Mouse (Mus musculus): ENCODE measurements around the gene Eef1akmt2.

Eef1akmt2 gene

DNA sequence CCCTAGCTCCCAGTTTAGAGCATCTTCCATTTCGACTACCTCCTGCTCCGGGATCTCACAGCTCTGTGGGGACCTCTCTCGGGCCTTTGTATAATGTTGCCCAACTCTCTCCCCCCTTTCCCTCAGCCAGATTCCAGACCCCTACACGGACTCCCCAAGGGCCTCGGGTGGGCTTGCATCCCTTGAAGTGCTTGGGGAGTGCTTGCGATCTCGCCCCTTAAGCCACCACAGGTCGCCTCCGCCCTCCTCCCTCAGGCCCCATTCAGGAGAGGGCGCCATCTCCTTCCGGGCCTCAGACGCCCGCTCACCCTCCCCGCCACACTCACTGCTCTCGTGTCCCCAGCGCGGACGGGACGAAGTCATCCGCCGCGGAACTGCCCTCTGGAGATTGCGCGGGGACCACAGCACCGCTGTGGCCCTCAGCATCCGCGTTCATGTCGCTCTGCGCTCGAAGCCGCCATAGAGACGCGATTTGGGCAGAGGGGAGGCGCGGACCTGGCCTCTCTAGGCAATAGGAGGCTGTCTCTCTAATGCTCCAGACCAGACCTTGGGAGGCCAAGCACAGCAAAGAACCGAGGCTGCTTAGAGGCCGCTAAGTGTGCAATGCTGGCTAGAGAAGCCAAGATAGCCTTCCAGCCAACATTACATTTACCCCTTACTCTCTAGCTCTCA is at the start of gene Eef1akmt2:
Gene Eef1akmt2 (minus strand): TSS at position 501 of the 672 bp plus-strand sequence.
- DNase-seq (ENCODE audit: low read depth) = peak; percentile 89

DNA sequence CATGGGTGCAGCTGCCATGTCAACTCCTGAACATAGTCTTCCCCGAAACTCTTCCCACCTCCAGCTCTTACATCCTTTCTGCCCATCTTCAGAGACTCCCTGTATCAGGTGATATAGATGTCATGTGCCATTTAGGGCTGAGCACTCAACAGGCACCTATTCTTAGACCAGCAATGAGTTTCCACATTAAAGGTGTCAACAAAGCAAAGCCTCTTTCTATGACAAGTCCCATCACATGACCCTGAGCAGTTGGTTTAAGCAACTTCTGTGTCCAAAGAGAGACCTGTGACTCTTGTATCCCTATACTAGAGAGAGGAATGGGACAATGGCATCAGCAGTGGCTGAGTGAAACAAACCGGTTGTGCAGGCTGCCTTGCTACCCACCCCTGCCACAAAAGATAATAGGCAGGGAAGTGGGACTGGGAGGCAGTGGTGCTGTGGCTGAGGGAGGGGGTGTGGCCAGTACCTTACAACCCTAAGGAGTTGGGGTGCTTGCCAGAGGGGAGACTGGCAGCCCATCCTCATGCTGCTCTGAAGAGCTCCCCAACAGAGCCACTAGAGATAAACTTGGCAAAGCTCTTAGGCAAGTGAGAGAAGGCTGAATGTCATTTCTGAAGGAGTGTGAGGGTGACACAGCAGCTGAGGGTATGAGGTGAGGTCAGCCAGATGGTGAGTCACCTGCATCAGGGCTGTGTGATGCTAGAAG is 48.5 kb upstream of the Eef1akmt2 start:
- DNase-seq (ENCODE audit: low read depth) = no peak

DNA sequence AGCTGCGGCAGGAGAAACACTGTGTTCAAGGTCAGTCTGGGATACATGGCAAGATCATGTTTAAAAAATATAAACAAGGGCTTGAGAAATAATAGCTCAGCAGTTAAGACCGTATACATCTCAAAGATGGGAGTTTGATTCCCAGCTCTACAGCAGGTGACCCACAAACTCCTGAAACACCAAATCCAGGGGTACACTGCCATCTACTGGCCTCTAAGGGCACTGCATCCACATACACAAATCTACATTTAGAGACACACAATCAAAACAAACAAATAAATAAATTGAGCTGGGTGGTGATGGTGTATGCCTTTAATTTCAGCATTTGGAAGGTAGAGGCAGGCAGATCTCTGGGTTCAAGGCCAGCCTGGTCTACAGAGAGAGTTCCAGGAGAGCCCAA is 45.8 kb upstream of the Eef1akmt2 start:
- peak; percentile 79 for DNase-seq (ENCODE audit: low read depth)

DNA sequence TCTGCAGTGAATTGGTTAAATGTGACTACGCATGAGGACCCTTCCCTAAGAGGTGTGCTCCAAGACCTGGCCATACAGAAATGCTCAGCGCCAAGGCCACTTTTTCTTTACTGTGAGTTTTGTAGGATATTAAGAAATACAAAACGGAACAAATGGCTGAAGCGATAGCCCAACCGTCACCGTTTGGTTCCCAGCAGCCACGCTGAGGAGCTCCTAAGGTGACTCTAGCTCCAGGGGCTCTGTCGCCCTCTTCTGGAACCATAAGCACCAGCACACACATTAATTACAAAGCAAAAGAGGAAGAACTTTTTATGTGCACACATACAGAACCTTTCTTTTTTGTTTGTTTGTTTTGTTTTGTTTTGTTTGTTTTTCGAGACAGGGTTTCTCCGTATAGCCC is 44.8 kb upstream of the Eef1akmt2 start:
- DNase-seq (ENCODE audit: low read depth) = no peak

DNA sequence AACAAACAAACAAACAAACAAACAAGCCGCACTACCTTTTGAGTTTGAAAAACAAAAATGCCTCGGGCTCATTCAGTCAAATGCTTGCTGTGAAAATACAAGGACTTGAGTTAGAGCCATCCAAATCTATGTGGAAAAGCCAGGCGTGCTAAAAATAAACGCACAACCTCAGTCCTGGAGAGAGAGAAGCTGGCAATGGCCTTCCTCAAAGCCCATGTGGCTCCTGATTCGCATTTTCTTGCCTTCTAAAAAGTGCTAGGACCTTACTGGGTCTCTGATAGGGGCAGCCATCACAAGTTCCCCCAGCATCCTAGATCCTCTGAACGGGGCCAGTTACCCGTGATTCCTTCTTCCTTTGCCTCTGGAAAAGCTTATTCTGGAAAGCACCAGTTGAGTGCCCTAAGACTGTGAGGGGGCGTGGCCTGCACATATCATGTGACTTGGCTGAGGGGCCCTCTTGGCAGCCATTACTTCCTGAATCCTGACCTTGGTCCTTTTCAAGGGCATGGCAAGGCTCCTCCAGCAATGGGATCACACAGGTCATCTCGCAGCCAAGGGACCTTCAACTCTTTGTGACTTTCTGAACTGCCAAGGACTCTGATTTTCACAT is 43.8 kb upstream of the Eef1akmt2 start:
- DNase-seq (ENCODE audit: low read depth) = no peak

DNA sequence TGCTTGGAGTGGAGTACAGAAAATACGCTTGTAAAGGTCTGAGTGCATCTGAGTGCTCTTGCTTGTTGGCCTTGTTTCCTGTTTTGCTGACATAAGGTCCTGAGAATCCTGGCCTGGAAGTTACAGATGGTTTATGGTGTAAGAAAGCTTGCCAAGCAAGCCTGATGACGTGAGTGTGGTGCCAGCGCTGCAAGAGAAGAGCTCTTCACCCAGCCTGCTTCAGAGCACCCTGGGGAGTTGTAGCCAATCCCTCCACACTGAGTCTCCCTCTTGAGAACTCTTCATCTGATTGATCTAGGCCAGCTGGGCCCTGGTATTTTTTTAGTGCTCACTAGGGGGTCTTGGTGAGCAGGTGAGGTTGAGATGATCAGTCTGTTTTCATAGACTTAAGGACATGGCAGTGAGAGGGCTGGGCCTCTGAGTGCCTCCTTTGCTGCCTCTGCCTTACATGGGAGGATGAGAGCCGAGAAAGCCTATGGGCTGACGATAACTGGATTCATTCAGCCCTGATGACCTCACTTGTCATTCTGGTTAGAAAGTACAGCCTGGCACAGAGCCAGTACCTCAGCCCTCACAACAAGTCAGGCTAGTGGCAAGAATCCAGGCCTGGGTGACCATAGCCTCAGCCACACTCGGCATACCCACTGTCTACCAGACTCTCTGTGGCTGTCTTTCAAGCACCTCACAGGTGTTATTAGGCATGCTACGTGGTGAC is 42.5 kb upstream of the Eef1akmt2 start:
- no peak for DNase-seq (ENCODE audit: low read depth)

DNA sequence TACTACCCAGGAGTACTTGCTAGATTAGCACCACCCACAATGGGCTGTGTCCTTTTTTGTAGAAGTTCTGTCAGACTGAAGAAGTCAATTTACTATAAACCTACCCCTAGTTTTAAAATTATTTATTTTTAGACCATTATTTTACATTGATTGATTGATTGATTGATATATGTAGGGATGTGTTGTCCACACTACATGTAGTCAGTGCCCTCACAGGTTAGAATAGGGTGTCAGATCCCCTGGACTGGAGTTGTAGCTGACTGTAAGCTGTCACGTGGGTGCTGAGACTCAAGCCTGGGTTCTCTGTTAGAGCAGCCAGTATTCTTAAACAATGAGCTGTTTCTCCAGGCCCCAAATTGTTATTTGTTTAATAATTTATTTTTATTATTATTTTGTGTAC is 40.9 kb upstream of the Eef1akmt2 start:
- DNase-seq (ENCODE audit: low read depth) = no peak

DNA sequence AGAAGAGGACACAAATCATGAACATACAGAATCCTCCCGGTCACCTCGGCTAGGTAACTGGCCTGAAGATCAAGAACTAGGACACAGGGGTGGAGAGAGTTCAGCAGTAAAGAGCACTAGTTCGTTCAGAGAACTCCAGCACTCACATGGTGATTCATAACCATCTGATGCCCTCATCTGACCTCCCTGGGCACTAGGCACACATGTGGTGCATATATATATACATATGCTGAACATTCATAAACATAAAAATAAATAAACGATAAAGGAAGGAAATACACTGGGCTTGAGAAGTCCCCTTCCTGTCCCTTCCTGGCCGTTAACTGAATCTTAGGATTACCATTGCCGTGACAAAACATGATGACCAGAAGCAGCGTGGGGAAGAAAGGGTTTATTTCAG is 40.3 kb upstream of the Eef1akmt2 start:
- no peak for DNase-seq (ENCODE audit: low read depth)

DNA sequence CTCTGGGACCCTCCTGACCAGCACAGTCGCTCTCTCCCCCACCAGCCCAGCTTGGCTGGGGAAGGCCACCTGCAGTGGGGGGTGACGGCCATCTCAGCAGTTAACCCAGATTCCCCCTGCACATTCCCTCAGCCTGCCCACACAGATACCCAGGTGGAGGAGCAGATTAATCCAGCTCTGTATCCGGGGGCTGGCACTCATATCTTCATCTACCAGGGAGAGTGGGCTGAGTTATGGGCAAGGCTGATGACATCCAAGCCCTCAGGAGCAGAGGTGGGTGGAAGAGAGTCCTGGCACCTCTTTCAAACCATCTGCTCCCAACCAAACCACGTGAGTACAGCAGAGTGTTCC is 39.8 kb upstream of the Eef1akmt2 start:
- DNase-seq (ENCODE audit: low read depth) = no peak

DNA sequence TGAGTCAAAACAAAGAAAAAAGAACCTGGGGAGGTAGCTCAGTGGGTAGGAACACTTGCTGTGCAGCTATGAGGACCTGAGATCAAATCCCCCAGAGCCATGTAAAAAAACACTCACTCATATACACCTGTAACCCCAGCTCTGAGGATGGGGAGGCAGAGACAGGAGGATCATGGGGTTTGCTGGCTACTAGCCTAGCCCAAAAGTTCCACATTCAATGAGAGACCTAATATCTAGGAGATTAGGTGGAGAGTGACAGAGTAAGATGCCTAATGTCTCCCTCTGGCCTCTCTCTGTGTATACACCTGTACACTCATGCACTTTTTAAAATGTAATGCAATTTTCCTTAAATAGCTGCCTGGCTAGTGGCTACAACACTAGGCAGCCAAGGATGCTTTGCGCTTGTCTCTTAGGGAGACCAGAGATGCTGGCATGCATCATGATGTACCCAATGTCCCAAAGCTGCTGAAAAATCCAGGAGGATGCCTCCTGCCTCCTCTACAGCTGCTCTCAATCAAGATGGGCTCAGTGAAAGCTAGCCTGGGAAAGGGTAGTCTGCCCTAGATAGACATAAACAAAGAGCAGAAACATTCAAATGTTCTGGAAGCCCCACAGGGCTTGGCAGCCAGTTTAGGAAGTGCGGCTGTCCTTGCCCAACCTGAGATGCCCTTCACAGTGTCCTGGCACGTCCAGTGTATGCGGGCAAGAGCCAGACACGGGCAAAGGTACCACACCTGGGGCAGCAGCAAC is 39.3 kb upstream of the Eef1akmt2 start:
- no peak for DNase-seq (ENCODE audit: low read depth)

DNA sequence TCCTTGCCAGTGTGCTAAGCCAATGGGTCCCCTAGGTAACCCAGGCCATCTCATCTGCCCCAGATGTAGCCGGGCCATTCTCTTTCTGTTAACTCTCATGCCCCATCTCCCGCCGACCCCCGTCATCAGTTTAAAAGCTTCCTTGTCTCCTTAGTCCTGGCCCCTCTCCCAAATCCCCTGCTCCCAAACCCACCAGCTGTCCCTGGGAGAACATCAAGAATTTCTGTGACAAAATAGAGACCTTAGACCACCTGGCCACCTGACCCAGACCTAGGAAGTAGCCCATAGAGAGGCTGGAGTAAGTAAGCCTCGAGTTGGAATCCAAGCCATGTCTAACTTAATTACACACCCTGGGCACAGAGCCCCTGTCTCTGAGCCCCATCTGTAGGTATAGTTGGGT is 37.7 kb upstream of the Eef1akmt2 start:
- no peak for DNase-seq (ENCODE audit: low read depth)

DNA sequence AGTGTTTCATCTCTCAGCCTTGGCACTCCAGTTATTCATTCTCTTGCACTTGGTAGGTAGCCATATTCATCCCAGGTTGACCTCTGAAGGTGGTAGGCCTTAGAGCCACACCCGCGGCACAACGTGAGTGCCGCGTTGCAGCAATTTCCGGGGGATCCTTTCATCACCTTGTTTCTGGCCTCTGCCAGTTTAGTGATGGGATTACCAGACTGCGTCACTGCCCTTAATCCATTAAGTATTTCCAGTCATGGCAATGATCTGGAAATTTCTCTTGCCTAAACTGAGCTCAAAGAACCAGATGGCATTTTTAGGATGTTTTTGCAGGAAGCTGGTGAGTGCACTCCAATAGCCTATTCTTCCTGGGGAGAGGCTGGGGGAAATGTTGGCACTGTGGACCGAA is 37.2 kb upstream of the Eef1akmt2 start:
- no peak for DNase-seq (ENCODE audit: low read depth)

DNA sequence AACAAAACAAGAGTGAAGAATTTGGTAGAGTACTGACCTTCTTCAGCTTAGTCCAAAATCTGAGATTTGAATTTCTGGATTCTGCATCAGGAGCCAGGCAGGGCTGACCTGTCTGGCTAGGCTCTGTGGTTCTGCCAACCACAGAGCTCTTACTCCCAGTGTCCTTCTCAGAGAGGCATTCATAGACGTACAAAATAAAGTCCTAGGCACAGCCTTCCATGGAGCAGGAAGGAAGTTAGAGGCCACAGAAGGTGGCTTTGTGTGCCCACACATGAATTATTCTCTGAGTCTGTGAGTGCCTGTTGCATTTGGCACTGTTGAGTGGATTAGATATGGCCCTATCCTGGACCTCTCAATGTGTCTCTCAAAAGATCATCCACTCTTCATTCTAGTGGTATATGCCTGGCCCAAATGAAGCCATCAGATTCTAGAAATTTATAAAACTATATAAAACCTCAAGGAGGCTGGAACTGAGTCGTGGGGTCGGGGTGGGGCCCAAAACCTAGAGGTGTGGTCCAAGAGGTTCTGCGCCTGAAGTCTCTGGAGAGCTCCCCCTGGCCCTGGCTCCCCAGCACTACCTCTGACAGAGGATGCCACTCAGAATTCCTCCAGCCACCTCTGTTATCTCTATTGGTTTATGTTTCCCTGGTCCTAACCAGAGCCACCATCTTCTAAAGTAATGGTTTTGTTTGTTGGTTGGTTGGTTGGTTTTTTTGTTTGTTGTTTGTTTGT is 36.2 kb upstream of the Eef1akmt2 start:
- peak; percentile 22 for DNase-seq (ENCODE audit: low read depth)

DNA sequence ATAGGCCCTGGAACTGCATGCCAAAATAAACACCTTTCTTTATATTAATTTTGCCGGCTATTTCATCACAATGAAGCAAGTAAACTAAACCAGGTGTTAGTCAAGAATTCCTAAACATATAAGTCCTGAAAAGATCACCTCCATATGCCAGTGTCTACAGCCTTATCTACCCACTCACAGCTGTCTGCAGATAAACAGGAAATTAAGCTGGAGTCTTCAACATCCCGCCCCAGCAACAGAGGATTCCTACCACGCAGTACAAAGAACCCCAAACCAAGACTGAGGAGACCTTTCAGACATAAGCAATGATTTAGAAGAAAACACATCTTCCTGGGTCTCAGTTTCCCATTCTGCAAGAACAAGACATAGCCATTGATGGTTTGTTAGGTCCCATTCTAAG is 35.6 kb upstream of the Eef1akmt2 start:
- DNase-seq (ENCODE audit: low read depth) = peak; percentile 30

DNA sequence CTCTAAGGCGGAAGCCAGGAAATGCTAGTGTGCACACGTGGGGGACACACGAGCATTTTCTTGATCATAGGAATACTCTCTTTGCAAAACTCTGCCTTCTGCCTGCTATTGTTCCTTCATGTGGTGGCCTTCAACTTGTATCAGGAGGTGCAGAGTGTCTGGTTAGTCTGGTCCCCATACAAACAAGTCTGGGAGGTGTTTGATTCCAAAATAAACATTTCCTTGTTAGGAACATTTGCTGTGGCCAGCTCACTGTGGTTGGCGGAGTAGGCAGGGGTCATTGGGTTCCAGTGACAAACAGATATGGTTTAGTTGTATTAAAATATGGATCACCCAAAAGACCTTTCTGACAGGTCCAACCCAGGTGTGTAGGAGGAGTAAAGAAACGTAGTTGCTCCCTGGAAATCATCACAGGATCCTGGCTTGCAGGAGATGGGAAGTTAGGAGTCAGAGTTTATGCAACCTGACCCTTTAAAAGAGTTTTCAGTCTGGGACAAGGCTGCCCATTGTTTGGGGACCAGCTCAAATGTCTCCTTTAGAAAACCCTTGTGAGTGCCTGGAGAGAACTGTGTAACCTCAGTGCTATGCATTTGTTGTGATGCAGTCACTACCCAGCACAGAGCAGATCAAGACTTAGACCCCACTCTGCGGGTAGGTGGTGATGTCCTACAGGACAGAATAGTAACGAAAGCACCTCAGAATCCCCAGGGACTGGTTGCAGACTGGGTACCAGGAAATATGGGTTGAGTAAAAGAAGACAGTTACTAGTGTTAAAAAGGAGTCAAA is 34.7 kb upstream of the Eef1akmt2 start:
- DNase-seq (ENCODE audit: low read depth) = no peak

DNA sequence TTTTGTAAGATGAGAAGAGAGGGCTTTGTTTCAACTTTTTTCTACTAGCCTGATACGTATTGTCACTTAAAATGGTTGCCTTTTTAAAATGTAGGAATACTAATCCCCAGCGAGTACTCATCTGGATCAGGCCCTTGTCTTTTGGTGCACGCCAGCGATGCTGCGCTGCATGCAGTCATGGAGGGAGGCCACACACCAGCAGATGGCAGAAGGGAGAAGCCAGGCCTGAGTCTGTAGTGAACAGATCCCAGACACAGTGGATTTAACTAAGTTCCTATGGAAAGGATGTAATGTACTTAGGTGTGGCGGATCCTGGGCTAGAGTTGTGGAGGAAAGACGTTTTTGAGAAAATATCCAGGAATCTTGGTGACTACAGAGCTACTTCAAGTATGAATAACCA is 31.6 kb upstream of the Eef1akmt2 start:
- DNase-seq (ENCODE audit: low read depth) = no peak

DNA sequence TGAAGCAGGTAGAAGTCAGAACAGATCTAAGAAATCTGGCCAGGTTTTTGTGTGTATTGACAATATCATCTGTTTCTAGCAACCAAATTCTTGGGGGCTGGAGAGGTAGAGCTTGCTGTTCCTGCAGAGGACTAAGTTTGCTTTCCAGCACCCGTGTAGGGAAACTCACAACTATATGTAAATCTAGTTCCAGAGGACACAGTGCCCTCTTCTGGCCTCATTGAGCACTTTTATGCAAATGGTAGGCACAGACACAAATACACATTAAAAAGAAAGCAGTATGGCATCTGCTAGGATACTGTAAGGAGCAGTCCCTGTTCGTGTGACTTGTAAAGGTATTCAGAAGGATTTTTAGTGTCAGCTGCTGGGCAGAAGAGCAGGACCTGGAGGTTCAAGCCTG is 29.9 kb upstream of the Eef1akmt2 start:
- DNase-seq (ENCODE audit: low read depth) = peak; percentile 59

DNA sequence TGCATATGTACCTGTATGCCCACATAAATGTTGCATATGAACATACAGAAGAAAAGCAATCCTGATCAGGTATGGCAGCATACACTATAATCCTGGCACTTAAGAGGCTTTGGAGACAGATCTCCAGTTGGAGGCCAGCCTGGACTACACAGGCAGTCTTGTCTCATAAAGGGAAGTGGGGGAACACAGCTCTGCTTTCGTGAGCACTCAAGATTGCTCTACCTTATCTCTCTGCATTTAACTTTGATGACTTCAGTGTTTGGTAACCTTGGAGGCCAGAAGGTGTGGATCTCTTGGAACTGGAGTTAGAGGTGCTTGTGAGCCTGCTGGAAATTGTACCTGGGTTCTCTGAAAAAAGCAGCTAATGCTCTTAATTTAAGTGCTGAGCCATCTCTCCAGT is 27.8 kb upstream of the Eef1akmt2 start:
- no peak for DNase-seq (ENCODE audit: low read depth)

DNA sequence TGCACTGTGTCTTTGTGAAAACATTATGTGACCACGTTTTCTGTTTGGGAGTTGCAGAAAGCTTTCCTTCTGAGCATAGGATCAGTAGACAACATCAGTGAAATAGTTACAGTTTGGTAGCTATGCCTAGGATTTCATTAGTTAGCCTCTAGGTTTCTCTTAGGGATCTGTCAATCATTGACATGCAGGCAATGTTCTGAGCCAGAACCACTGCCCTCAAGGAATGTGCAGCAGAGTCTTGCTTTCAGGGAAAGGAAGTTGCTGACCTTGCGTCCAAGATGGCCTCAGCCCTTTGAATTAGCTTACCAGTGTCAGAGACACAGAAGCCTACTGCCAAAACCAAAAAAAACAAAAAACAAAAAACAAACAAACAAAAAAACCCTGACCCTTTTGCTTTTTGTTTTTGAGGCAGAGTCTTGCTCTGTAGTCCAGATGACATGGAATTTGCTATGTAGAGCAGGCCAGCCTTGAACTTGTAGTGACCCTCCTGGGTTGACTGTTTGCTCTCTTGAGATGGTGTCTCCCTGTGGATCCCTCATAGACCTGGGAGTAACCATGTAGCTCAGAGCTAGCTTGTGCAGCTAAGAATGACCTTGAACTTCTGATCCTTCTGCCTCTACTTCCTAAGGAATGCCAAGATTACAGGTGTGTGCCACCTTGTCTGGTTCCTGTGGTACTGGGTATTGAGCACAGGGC is 23.1 kb upstream of the Eef1akmt2 start:
- DNase-seq (ENCODE audit: low read depth) = no peak

DNA sequence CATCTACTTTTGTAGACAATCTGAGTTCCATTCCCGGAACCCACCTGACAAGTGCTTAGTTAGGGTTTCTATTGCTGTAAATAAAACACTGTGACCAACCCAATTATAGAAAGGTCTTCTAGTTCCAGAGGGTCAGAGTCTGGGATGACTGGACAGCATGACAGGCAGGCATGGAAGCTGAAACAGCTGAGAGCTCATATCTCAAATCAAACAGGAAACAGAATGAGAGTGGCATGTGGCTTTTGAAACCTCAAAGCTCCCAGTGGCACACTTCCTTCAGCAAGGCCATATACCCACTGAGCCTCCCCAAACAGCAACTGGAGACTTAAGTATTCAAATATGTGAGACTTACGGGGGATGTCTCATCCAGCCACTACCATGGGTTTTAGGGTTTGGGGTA is 20.6 kb upstream of the Eef1akmt2 start:
- peak; percentile 27 for DNase-seq (ENCODE audit: low read depth)
